Mouse (Mus musculus): Measurements from ENCODE around the gene Mlana.

The Mlana gene

GRCm38 (mm10) chr19:29697245-29697874 is at the start of gene Mlana:
Gene Mlana, plus strand, starts transcription at chr19:29697824.
- DNase-seq (ENCODE audit: low read depth, low spot score) = no peak

- no peak for DNase-seq (ENCODE audit: low read depth, low spot score)
These were observed 49.1 kb upstream of the Mlana start for GRCm38 (mm10) chr19:29648550-29648914.

GRCm38 (mm10) chr19:29649683-29650082 is 47.9 kb upstream of the Mlana start:
- no peak for DNase-seq (ENCODE audit: low read depth, low spot score)

- DNase-seq (ENCODE audit: low read depth, low spot score) = no peak
These were observed 43.8 kb upstream of the Mlana start for GRCm38 (mm10) chr19:29653768-29654265.

GRCm38 (mm10) chr19:29655148-29655547 is 42.5 kb upstream of the Mlana start:
- no peak for DNase-seq (ENCODE audit: low read depth, low spot score)

- no peak for DNase-seq (ENCODE audit: low read depth, low spot score)
These were observed 41.6 kb upstream of the Mlana start for GRCm38 (mm10) chr19:29656029-29656428.

GRCm38 (mm10) chr19:29656620-29657019 is 41.0 kb upstream of the Mlana start:
- no peak for DNase-seq (ENCODE audit: low read depth, low spot score)

GRCm38 (mm10) chr19:29657033-29657432 is 40.6 kb upstream of the Mlana start:
- no peak for DNase-seq (ENCODE audit: low read depth, low spot score)

GRCm38 (mm10) chr19:29657558-29657957 is 40.1 kb upstream of the Mlana start:
- no peak for DNase-seq (ENCODE audit: low read depth, low spot score)

GRCm38 (mm10) chr19:29658836-29659235 is 38.8 kb upstream of the Mlana start:
- DNase-seq (ENCODE audit: low read depth, low spot score) = no peak

- no peak for DNase-seq (ENCODE audit: low read depth, low spot score)
These were observed 37.9 kb upstream of the Mlana start for GRCm38 (mm10) chr19:29659705-29660104.

GRCm38 (mm10) chr19:29660835-29661764 is 36.5 kb upstream of the Mlana start:
- no peak for DNase-seq (ENCODE audit: low read depth, low spot score)

GRCm38 (mm10) chr19:29661974-29662580 is 35.5 kb upstream of the Mlana start:
- no peak for DNase-seq (ENCODE audit: low read depth, low spot score)

GRCm38 (mm10) chr19:29663780-29664179 is 33.8 kb upstream of the Mlana start:
- no peak for DNase-seq (ENCODE audit: low read depth, low spot score)

GRCm38 (mm10) chr19:29664934-29665333 is 32.7 kb upstream of the Mlana start:
- no peak for DNase-seq (ENCODE audit: low read depth, low spot score)

- no peak for DNase-seq (ENCODE audit: low read depth, low spot score)
These were observed 31.5 kb upstream of the Mlana start for GRCm38 (mm10) chr19:29666164-29666563.

GRCm38 (mm10) chr19:29666965-29667594 is 30.5 kb upstream of the Mlana start:
- no peak for DNase-seq (ENCODE audit: low read depth, low spot score)

- DNase-seq (ENCODE audit: low read depth, low spot score) = no peak
These were observed 29.5 kb upstream of the Mlana start for GRCm38 (mm10) chr19:29668135-29668534.

- DNase-seq (ENCODE audit: low read depth, low spot score) = no peak
These were observed 27.4 kb upstream of the Mlana start for GRCm38 (mm10) chr19:29670247-29670646.

GRCm38 (mm10) chr19:29671160-29671559 is 26.5 kb upstream of the Mlana start:
- DNase-seq (ENCODE audit: low read depth, low spot score) = no peak

GRCm38 (mm10) chr19:29672660-29673059 is 25.0 kb upstream of the Mlana start:
- DNase-seq (ENCODE audit: low read depth, low spot score) = no peak

GRCm38 (mm10) chr19:29674946-29675345 is 22.7 kb upstream of the Mlana start:
- DNase-seq (ENCODE audit: low read depth, low spot score) = no peak
